Mouse (Mus musculus): ENCODE data around the gene Cd7.
"Not testable (repeated sequence)": the region's sequence is repeated elsewhere in the genome, so short reads cannot be mapped to it uniquely, and the experiment has no call there.

Gene Cd7

DNA sequence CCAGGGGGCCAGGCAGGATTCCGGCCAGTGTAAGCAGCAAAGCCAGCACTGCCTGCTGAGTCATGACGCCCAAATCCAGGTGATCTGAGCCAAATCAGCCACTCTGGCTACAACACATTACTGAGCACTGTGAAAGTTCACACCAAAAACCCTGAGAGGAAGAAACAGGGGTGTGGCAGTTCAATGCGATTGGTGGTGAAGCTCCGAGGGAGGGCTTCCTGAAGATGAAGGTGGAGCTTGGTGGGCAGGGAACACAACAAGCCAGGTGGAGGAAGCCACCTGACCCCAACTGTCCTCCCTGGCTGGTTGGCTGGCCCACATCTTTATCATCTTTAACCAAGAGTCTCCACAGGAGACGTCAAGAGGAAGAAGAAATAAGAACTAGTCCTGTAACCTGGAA lies at the start of gene Cd7:
Gene Cd7, minus strand, starts transcription at position 117 of the 400 bp plus-strand sequence.
- no peak for DNase-seq

GRCm38 (mm10) chr11:121088997-121089396 lies 49.8 kb upstream of the Cd7 start:
- DNase-seq, result no peak

GRCm38 (mm10) chr11:121086296-121086695 lies 47.1 kb upstream of the Cd7 start:
- DNase-seq, result no peak

DNA sequence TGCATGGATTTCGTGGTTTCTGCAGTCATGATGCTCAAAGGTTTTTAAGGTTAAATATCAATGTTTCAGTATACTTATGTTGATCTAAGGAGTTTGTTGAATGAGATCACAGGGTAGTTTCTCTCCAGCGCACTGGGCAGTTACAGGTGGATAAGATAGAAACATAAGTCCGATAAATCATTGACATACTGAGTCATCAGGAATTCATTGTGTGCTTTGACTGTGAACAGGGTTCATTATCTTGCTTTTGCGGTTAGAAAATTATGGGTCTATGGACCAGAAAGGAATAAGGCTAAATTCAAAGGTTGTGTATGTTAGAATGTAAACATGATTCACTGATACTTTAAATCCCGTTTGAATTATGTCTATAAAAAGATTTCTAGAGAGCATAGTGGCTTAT lies 46.0 kb upstream of the Cd7 start:
- no peak for DNase-seq

DNA sequence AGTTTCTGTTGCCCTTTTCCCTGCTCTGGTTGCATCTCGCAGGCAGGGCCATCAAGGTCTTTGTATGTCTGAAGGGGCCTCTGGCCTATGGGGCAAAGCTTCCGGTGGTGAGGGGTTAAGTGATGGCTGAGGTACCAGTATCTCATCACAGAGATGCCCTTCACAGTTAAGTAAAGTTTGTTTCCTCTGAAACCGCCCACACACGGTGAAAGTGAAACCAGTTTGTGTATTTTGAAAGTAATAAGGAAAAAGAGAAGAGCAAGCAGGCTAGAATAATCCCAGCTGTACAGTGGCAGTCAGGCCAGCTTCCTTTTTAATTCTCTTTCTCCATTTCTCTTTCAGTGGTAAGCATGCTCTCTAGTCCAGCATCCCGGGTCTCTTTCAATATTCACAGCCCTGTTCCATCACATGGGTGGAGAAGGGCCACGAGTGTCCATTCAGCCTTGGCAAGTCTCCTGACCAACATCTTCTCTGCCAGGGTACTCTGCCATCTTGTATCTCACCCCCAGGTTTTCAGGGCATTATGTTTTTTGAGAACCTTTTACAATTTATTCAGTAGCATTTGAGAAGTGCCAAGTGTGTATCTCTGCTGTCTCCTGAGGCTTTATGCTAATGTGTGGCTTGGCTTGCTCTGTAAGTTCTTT lies 43.8 kb upstream of the Cd7 start:
- no peak for DNase-seq

DNA sequence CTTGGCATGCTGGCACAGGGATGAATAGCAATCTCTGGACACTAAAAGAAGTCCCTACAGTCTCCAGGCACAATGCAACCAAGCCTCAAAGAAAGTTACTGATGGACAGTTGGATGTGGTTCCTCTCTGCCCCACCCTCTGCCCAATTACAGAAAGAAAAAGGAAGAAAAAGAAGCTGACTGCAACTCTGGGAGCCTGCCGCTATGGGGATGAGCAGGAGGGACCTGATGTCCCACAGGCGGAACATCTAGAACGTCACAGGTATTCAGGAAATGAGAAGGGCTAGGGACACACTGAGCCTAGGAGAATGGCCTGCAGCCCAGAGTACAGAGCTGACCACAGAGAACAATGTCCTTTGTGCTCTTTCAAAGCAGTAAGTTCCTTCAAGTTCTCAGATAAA lies 43.0 kb upstream of the Cd7 start:
- no peak for DNase-seq

- DNase-seq, result no peak
These were observed 41.9 kb upstream of the Cd7 start, which contains the start of gene Sectm1a for GRCm38 (mm10) chr11:121081120-121081519. TSS of gene Sectm1a (minus strand) at chr11:121081220.

DNA sequence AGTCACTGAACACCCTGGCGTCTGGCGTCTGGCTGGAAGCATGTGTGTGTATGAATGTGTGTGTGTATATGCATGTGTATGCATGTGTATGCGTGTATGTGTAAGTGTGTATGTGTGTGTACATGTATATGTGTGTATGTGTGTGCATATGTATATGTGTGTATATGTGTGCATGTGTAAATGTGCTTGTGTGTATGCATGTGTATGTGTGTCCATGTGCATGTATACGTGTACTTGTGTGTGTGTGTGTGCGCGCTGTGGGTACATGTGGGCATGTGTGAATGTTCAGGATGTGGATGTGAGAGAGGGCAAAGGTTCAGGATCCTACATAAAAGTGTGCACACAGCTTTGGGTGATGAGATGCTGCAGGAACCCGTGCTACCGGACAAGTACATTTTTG lies 41.1 kb upstream of the Cd7 start:
- DNase-seq, result no peak

- no peak for DNase-seq
These were observed 36.4 kb upstream of the Cd7 start for GRCm38 (mm10) chr11:121075655-121076054.

DNA sequence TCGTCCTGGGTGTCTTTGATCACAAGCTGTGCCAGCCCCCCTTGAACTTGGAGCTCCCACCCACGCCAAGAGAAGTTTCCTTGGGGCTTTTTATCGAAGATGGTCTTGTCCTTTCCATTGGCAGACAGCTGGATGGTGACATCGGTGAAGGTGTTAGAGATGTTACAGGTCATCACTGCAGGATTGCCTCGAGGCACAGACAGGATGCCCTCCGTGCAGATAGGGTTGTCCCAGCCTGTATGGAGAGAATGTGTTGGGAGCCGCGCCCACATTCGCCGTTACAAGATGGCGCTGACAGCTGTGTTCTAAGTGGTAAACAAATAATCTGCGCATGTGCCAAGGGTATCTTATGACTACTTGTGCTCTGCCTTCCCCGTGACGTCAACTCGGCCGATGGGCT lies 30.4 kb upstream of the Cd7 start:
- not testable (repeated sequence) for DNase-seq

DNA sequence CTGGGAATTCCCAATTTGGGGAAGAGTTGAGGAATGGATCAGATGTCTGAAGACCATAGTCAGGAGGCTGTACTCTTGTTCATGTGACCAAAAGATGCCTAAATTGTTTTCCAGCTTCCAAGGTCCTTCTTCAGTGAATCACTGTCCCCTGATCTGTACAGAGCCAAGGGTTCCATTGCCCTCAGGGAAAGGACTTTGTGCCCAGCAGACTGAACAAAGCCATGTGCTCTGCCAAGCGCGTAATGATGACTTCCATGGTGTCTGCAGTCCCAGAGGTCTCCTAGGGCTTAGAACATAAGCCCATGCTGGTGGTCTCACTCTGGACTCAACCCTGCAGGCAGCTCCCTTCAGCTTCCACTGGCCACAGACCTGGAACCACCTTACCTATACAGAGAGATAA lies 28.7 kb upstream of the Cd7 start:
- no peak for DNase-seq

DNA sequence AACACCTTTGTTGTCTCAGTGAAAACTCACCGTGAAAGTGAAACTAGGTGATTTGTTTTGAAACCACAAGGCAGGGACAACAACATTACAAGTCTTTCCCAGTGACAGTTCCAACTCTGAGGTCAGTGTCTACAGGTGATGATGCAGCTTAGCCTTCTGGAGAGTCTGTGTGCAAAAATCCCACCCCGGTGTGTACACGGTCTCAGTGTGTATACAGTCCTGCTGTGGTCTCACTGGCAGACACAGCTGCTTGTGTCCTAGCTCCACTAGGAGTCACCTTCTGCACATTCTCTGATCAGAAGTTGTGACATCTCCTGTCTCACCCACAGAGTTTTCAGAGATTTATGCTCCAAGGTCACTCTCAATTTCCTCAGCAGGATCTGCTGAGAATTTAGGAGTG lies 25.0 kb upstream of the Cd7 start:
- DNase-seq, result no peak

- DNase-seq, result no peak
These were observed 24.2 kb upstream of the Cd7 start, which contains the start of gene Sectm1b for GRCm38 (mm10) chr11:121063379-121063778. TSS of gene Sectm1b (minus strand) at chr11:121063569.

DNA sequence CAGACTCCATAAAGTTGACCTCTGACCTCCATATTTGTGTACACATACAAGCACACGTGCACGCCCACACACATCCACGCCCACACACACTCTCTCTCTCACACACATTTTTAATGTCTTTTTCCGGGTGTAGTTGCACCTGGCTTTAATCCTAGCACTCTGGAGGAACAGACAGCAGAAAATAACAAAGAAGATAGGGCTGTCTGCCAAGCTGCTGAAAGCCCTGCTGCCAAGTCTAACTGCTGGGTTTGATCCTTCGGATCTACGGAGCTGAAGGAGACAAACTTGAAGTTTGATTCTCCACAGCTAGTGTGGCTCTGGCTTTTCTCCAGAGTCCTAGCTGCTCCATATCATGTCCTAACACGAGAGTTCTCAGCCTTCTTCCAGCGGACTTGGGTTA lies 22.4 kb upstream of the Cd7 start:
- DNase-seq, result no peak

- not testable (repeated sequence) for DNase-seq
These were observed 21.3 kb upstream of the Cd7 start for GRCm38 (mm10) chr11:121060401-121061067.

GRCm38 (mm10) chr11:121059471-121059870 lies 20.3 kb upstream of the Cd7 start:
- DNase-seq, result no peak

- DNase-seq, result no peak
These were observed 19.7 kb upstream of the Cd7 start for GRCm38 (mm10) chr11:121058956-121059355.

DNA sequence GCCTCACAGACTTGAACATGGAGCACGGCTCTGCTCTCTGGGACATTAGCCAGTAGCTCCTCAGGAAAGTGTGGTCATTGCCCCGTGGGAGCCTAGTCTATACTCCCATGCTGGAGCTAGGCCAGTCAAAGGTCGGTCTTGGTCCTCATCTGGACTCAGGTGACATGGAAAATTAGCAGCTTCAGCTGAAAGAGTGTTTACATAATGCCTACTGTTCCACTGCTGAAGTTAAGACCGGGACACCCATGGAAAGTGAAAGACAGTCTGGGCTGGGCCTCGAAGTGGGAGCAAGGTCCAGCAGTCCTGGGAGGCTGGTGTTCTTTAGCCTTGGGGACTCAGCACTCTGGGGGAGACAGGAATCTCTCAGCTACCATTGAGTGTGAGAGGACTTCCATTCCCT lies 18.9 kb upstream of the Cd7 start:
- DNase-seq, result no peak

- DNase-seq, result no peak
These were observed 17.5 kb upstream of the Cd7 start for GRCm38 (mm10) chr11:121056536-121057236.

- DNase-seq, result peak; percentile 73
These were observed 14.3 kb upstream of the Cd7 start for GRCm38 (mm10) chr11:121053536-121053935.

GRCm38 (mm10) chr11:121052387-121052786 lies 13.2 kb upstream of the Cd7 start:
- DNase-seq, result no peak

DNA sequence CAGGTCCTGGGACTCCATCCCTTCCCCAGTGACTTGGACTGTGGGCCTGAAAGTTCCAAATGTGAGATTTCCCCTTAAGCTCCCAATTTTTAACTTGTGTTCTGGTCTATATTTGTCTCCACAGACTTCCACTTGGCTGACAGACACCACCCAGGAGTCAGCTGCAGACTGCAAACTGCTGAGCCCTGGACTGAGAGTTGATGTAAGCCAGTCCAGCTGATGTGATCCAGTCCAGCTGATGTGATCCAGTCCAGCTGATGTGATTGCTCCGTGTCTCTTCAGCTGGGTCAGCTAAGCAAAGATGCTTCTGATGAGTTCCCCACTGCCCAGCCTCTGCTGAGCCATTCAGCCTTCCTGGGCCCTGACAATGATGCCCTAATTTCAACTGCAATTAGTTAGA lies 12.6 kb upstream of the Cd7 start:
- no peak for DNase-seq

DNA sequence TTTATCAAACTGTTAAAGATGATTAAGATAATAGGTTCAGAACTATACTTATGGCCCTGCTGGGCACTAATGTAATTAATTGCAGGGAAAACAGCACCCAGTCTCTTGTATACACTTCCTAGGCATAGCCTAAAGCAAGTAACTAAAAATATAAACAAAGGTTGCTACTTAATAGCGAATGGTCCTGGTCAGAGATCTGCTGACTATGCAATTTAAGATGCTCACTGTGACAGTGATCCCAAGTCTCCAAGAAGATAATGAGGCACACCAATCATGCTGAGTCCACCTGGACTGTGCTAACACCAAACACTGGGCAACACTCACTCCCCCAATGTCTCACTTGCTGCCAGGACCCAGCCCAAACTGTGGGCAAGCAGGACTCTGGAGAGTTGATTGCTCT lies 10.6 kb upstream of the Cd7 start:
- DNase-seq, result no peak

DNA sequence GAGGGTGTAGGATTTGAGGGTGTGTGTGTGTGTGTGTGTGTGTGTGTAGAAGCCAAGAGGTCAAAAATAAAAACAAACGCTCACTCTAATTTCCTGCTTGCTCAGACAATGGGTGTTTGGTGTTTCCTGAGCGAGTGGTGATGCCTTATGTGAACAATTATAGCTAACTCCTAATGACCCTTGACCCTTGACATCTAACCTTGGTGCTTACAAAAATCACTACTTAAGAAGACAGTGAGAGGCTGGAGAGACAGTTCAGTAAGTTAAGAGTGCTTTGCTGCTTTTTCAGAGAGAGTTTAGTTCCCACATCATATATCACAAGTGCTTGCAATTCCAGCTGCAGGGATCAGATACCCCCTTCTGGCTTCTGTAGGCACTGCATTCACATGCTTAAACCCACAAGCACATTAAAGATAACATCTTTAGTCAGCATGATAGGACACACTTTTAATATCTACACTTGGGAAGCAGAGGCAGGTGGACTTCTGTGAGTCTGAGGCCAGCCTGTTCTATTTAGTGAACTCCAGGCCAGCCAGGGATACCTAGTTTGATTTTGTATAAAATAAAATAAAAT lies 8.7 kb upstream of the Cd7 start:
- DNase-seq, result peak; percentile 15
